Mouse (Mus musculus) CD4-positive, CD25-positive, alpha-beta regulatory T cell, adult 4 months (primary cell): ENCODE data around the gene Abl1. TPM values are rescaled to one million over a fixed set of nuclear protein-coding genes. Genes with fewer than 3 reads are reported as not detected.

ENCODE experiments used
- ATAC-seq: one replicate; pipeline ENCODE4 v1.8.0; 2017
- polyA plus RNA-seq, 2 experiments: library from polyadenylated mRNA; unstranded; fragments of 100-300 nt; shearing (Covaris generic); gene quantifications; one replicate each; pipeline ENCODE4 v1.2.1; 2017

The Abl1 gene
- polyA plus RNA-seq, 2 experiments from 2014 or later, result 6.9 to 8.2 TPM

- no peak for ATAC-seq
Measured at GRCm38 (mm10) chr2:31690063-31690462, 1.9 kb downstream of the Abl1 start.

- no peak for ATAC-seq
Measured at GRCm38 (mm10) chr2:31698209-31698608, 10.0 kb downstream of the Abl1 start.

- no peak for ATAC-seq
Measured at GRCm38 (mm10) chr2:31700545-31701446, 12.6 kb downstream of the Abl1 start.

- no peak for ATAC-seq
Measured at GRCm38 (mm10) chr2:31703226-31703625, 15.1 kb downstream of the Abl1 start.

GRCm38 (mm10) chr2:31705914-31706313 lies 17.7 kb downstream of the Abl1 start:
- ATAC-seq, result no peak

GRCm38 (mm10) chr2:31706531-31706930 lies 18.4 kb downstream of the Abl1 start:
- ATAC-seq, result no peak

- no peak for ATAC-seq
Measured at GRCm38 (mm10) chr2:31712716-31713115, 24.5 kb downstream of the Abl1 start.

- no peak for ATAC-seq
Measured at GRCm38 (mm10) chr2:31713813-31714212, 25.6 kb downstream of the Abl1 start.

GRCm38 (mm10) chr2:31714780-31715179 lies 26.6 kb downstream of the Abl1 start:
- no peak for ATAC-seq

GRCm38 (mm10) chr2:31715985-31716384 lies 27.8 kb downstream of the Abl1 start:
- ATAC-seq, result no peak

- no peak for ATAC-seq
Measured at GRCm38 (mm10) chr2:31719202-31719880, 31.2 kb downstream of the Abl1 start.

GRCm38 (mm10) chr2:31719944-31720343 lies 31.8 kb downstream of the Abl1 start:
- no peak for ATAC-seq

GRCm38 (mm10) chr2:31720783-31721182 lies 32.6 kb downstream of the Abl1 start:
- no peak for ATAC-seq

- no peak for ATAC-seq
Measured at GRCm38 (mm10) chr2:31724730-31725490, 36.7 kb downstream of the Abl1 start.

GRCm38 (mm10) chr2:31727576-31728277 lies 39.6 kb downstream of the Abl1 start:
- peak; percentile 23 for ATAC-seq

GRCm38 (mm10) chr2:31730640-31731039 lies 42.5 kb downstream of the Abl1 start:
- ATAC-seq, result no peak

- ATAC-seq, result no peak
Measured at GRCm38 (mm10) chr2:31732497-31732896, 44.3 kb downstream of the Abl1 start.

GRCm38 (mm10) chr2:31733558-31733957 lies 45.4 kb downstream of the Abl1 start:
- ATAC-seq, result no peak

GRCm38 (mm10) chr2:31739041-31739440 lies 50.9 kb downstream of the Abl1 start:
- no peak for ATAC-seq

GRCm38 (mm10) chr2:31741728-31742127 lies 53.6 kb downstream of the Abl1 start:
- ATAC-seq, result no peak

GRCm38 (mm10) chr2:31742134-31742533 lies 54.0 kb downstream of the Abl1 start:
- no peak for ATAC-seq

GRCm38 (mm10) chr2:31745741-31746243 lies 57.6 kb downstream of the Abl1 start:
- no peak for ATAC-seq
